9 mouse cellular contexts compared by ENCODE assay signal in the genomic region with DNA sequence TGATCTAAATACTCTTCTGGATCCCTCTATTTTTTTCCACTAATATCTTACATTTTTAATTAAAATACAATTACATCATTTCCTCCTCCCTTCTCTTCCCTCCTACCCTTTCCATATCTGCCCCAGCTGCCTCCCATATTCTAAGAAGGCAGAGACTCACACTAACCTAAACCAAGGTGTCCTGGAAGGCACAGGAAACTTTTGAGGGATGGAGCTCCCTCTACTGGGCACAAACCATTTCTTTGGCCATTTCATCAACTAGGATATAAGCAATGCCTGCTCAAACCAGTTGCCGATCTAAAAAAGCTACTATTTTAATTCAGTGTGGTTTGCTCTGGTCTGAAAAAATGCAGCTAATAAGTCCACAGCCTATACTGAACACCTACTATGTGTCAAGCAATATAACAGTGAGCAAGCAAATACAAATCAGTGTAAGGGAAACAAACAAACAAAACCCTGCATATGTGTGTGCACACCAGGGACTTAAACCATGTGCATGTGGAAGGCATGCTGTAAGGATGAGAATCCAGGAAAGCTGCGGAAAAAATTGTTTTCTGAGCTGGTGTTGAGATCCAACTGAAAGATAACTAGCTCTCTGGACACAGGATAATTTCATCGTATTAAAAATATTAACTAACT.
DNase-seq lines count a peak whose midpoint lies in the region; ATAC-seq lines count a peak whose summit lies in the region.
"Had no signal": no experiment of that assay in that cellular context is flagged by ENCODE, and none has a peak within 500 bp of the region (broad histone marks: within the 10 kb centered on the region; RNA-seq: fewer than 3 reads in every experiment).

No protein-coding gene starts in this region.

- no peaks in the 10 kb centered on the region for H3K9me3 ChIP-seq in lung, embryonic 16.5 days (ENCODE audit: control insufficient read depth, low read length)
- H3K9me3 ChIP-seq: liver, embryonic 15.5 days had no signal

- H3K9ac ChIP-seq in lung, embryonic 16.5 days (ENCODE audit: low read length): no peak overlapping the region
- H3K9ac ChIP-seq: liver, embryonic 15.5 days had no signal

- H3K27ac ChIP-seq in lung, embryonic 16.5 days (ENCODE audit: low read length): no peak overlapping the region
- H3K27ac ChIP-seq: liver, embryonic 15.5 days had no signal

- peak; percentile 45; the same call in 1 of the 2 replicates for ATAC-seq in lung, embryonic 16.5 days (ENCODE audit: low read depth)

- peak; percentile 3 for DNase-seq in thymus, postnatal 14 days
- DNase-seq in thymus, adult 18-20 months: no peak
- peak; percentile 25 to 70 for DNase-seq in cerebellum, postnatal 25 days
- peak; percentile 60 to 82 for DNase-seq in frontal cortex, postnatal 36 days (ENCODE audit: low spot score in 2 of 2)
- DNase-seq in kidney, postnatal 4 days: peak; percentile 53 to 56
- peak; percentile 37 for DNase-seq in right cerebral cortex, postnatal 25 days
- no peak for DNase-seq in thymus, postnatal 10 days (ENCODE audit: low spot score in 2 of 2)

- H3K4me2 ChIP-seq in lung, embryonic 16.5 days (ENCODE audit: low read depth, low read length): no peak overlapping the region
- H3K4me2 ChIP-seq: liver, embryonic 15.5 days had no signal

- 55% methylated on average over 3 of the region's 3 CpGs for WGBS in lung, embryonic 16.5 days

- H3K4me3 ChIP-seq in lung, embryonic 16.5 days (ENCODE audit: low read length): no peak overlapping the region
- H3K4me3 ChIP-seq: liver, embryonic 15.5 days had no signal

- no peaks in the 10 kb centered on the region for H3K36me3 ChIP-seq in lung, embryonic 16.5 days (ENCODE audit: control insufficient read depth, insufficient read depth, low read length)
- H3K36me3 ChIP-seq: liver, embryonic 15.5 days had no signal

- H3K4me1 ChIP-seq in lung, embryonic 16.5 days (replicated peaks; ENCODE audit: control insufficient read depth, insufficient read depth, low read length): no peaks in the 10 kb centered on the region
- H3K4me1 ChIP-seq: liver, embryonic 15.5 days had no signal

- H3K27me3 ChIP-seq in lung, embryonic 16.5 days (ENCODE audit: control insufficient read depth, insufficient read depth, low read depth, low read length): no peaks in the 10 kb centered on the region
- H3K27me3 ChIP-seq: liver, embryonic 15.5 days had no signal

Comparison
In these comparisons a context has a peak if more than half of its experiments do, and no peak if none do; other contexts are left out.
1. DNase-seq: peak in thymus, postnatal 14 days (single experiment), cerebellum, postnatal 25 days (2 of 2), frontal cortex, postnatal 36 days (2 of 2), kidney, postnatal 4 days (2 of 2) and right cerebral cortex, postnatal 25 days (single experiment); none in thymus, adult 18-20 months (0 of 2) and thymus, postnatal 10 days (0 of 2).